Mouse (Mus musculus): ENCODE measurements around the gene Vmn1r28. TPM values are rescaled to one million over a fixed set of nuclear protein-coding genes. Genes with fewer than 3 reads are reported as not detected.

The Vmn1r28 gene
- polyA plus RNA-seq (2015; fragmentation: Nextera tagmentation; extraction: Ambion mirVana), result not detected in 2 replicates

DNA sequence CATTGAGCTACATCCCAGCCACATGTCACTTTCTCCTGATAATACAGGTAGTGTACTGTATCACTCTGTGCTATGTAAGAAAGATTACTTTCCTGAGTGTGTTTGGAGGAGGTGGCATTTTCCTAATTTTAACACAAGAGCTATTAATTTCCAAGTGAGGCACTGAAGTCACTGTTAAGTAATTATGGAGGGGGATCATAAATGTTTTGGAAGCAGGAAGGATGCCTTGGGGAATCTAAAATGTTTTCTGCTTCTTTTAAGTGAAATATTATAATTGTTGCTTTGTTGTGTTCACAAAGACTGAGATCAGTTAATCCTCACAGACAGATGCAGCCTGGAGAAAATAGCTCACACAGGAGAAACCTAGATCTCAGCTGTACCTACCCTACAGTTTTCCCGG lies at the start of gene Vmn1r28:
Gene Vmn1r28, plus strand, starts transcription at position 301 of the 400 bp plus-strand sequence.

DNA sequence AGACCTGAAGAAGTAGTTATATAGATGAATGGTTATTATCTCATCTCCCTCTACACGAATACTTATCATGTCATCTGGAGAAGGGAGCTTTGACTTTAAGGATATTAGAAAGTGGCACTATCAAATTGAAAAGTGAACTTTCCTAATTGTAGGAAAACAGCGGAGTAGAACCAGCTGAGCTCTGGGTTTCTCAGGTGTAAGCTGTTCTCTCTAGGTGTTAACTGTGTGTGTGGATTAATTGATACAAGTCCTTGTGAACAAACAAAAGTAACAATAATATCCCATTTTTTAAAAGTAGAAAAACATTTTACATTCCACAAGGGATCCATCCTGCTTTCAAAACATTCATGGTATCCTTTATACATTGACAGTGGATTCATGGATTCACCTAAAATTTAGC lies 43.1 kb upstream of the Vmn1r28 start, which contains the start of gene Vmn1r27:
Gene Vmn1r27, minus strand, starts transcription at position 101 of the 400 bp plus-strand sequence.

DNA sequence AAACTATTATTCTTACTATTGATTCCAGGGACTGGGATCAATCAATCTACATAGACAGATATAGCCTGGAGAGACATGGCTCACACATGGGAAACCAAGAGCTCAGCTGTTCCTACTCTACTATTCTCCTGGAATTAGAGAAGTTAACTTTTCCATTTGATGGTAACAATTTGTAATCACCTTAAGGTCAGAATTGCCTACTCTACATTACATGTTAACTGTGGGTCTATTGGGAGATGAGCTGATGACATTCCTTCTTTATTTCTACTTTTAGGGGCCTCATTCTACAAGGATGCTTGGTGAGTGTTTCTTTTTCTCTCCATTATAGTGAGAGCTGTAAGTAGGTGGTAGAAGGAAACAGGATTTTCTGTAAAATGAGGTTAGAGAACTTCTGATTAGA lies 39.4 kb downstream of the Vmn1r28 start, which contains the start of gene Vmn1r29:
Gene Vmn1r29, plus strand, starts transcription at position 301 of the 400 bp plus-strand sequence.

Other genes with a start within 250 kb of the Vmn1r28 start
- not detected in 2 replicates for gene Vmn1r26, start 246.9 kb upstream of the Vmn1r28 start, polyA plus RNA-seq (2015; fragmentation: Nextera tagmentation; extraction: Ambion mirVana)
- not detected in 2 replicates for gene Vmn1r27, start 43.2 kb upstream of the Vmn1r28 start, polyA plus RNA-seq (2015; fragmentation: Nextera tagmentation; extraction: Ambion mirVana)
- gene Vmn1r29, start 39.5 kb downstream of the Vmn1r28 start, polyA plus RNA-seq (2015; fragmentation: Nextera tagmentation; extraction: Ambion mirVana), result not detected in 2 replicates
- not detected in 2 replicates for gene Vmn1r30, start 181.3 kb downstream of the Vmn1r28 start, polyA plus RNA-seq (2015; fragmentation: Nextera tagmentation; extraction: Ambion mirVana)
- gene Vmn1r31, start 213.3 kb downstream of the Vmn1r28 start, polyA plus RNA-seq (2015; fragmentation: Nextera tagmentation; extraction: Ambion mirVana), result not detected in 2 replicates

Data from adrenal gland, postnatal 0 days (tissue).